Mouse (Mus musculus) heart, embryonic 14.5 days (tissue): Measurements from ENCODE around the gene Ptpn13. TPM values are rescaled to one million over a fixed set of nuclear protein-coding genes. Genes with fewer than 3 reads are reported as not detected.

Experiments used
- polyA plus RNA-seq: library from polyadenylated mRNA; unstranded; fragments of >200 nt; fragmentation: Nextera tagmentation; extraction: Ambion mirVana; gene quantifications from 2 replicates; pipeline ENCODE4 v1.2.1, GENCODE M21; 2014

Gene Ptpn13
- polyA plus RNA-seq, 1 experiment from 2014 or later: 9.3 TPM

Other genes with a start within 250 kb of the Ptpn13 start
- gene Mapk10, start 213.9 kb upstream of the Ptpn13 start, polyA plus RNA-seq: 2.0 and 4.1 TPM in 2 replicates
- gene Slc10a6, start 204.2 kb downstream of the Ptpn13 start, polyA plus RNA-seq: 0.76 and 1.6 TPM in 2 replicates
- gene 1700016H13Rik, start 230.8 kb downstream of the Ptpn13 start, polyA plus RNA-seq: 0.26 TPM in 1 of 2 replicates, not detected in the other